Mouse (Mus musculus) spleen, adult 2 months (tissue): Measurements from ENCODE around the gene Mrpl48.

Experiments
- CTCF ChIP-seq: fragments of 200-500 bp; IDR thresholded peaks from 2 replicates; pipeline ENCODE4 v1.5.1; 2011; ENCODE audit warnings: mild to moderate bottlenecking, inconsistent platforms; ENCODE audit not compliant: insufficient read depth, insufficient read length, insufficient replicate concordance; ENCODE audit errors: extremely low read depth
- POLR2A ChIP-seq: fragments of 200-500 bp; IDR thresholded peaks from 2 replicates; pipeline ENCODE4 v1.6.1; 2011; ENCODE audit warnings: low read depth, low read length, inconsistent platforms

DNA sequence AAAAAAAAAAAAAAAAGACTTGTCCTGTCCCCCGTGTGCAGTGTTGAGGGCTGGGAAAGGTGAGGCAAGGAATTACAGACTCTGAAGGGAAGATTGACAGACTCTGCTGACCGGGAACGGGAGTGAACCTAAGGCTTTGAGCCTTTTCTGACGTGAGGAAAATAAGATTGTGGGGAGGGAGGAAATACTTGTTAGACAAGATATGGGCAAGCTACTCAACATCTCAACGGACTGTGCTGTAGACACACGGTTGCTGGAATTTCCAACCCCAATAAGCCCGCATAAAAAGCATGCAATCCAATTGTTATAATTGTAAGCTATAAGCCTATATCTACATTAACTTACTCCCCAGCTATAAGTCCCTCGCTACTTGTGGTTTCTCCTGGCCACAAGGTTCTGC, 83.4 kb downstream of the Mrpl48 start:
- TF ChIP-seq CTCF (no peak), POLR2A (no peak)
